Mouse (Mus musculus): ENCODE data around the gene Khdrbs1. TPM values are rescaled to one million over a fixed set of nuclear protein-coding genes. Genes with fewer than 3 reads are reported as not detected.

Khdrbs1 gene
- total and polyA plus RNA-seq, 3 experiments = 11.4 to 41.7 (median 38.1) TPM

DNA sequence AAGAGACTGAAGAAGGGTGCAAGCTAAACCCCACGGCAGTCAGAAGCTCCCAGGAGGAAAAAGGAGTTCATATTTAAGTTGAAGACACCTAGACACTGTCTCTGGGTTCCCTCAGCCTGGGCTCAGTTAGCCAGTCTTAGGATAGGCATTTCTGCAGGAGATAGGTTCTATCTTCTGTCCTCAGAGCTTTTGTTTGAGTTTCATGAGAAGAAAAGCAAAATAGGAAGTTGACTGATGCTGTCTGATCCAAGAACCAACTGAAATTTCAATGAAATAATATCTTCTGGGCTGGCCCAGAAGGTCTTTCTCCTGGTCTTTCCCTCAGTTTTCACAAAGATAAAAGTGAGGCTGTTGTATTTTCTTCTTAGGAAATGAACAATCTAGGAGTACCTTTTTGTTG, 13.4 kb upstream of the Khdrbs1 start:
- WGBS = 61% methylated on average over 1 of the region's 1 CpGs
- Histone ChIP-seq H3K27ac (no peak overlapping the region), H3K4me3 (no peak overlapping the region), H3K27me3 (ENCODE audit: control insufficient read depth, insufficient read depth, low read length) (no peaks in the 10 kb centered on the region), H3K9ac (ENCODE audit: low read depth, low read length) (no peak overlapping the region), H3K79me2 (replicated peaks; ENCODE audit: control insufficient read depth, insufficient read depth, low read length) (no peaks in the 10 kb centered on the region), H3K36me3 (ENCODE audit: control insufficient read depth, insufficient read depth, low read length) (no peaks in the 10 kb centered on the region), H3K4me1 (ENCODE audit: control insufficient read depth, insufficient read depth, low read length) (no peaks in the 10 kb centered on the region)
- no peak for TF ChIP-seq EP300 (IDR thresholded peaks at IDR 0.05; ENCODE audit: insufficient read depth, low read depth, low read length)
- TF ChIP-seq POLR2A (IDR thresholded peaks at IDR 0.05; ENCODE audit: insufficient read depth, low read depth, low read length) = no peak
- TF ChIP-seq CTCF (IDR thresholded peaks at IDR 0.05) = no peak
- intact Hi-C loops (cut with DNase I) = no loop called here
- no peak for DNase-seq

DNA sequence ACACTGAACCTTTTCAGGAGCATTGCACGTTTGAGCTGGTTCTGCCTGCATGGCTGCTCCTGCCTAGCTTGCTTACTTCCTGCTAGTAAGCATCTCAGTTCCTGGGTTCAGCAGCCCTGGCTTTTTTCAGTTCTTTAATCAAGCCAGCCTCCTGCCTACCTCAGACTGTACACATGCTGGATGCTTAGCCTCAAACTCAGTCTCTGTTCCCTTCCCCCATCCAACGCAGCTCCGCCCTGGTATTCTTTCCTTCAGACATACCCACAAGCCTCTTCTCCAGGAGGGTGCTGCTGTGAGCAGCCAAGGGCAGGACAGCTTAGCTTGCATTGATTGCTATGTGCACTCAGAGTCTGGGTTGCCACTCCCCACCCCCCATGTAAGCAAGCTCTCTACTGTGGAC, 12.6 kb upstream of the Khdrbs1 start:
- intact Hi-C loops (cut with DNase I) = no loop called here
- WGBS = 64% methylated on average over 3 of the region's 3 CpGs
- Histone ChIP-seq H3K79me2 (replicated peaks; ENCODE audit: control insufficient read depth, insufficient read depth, low read length) (no peaks in the 10 kb centered on the region), H3K27ac (no peak overlapping the region), H3K4me3 (no peak overlapping the region), H3K9ac (ENCODE audit: low read depth, low read length) (no peak overlapping the region), H3K27me3 (ENCODE audit: control insufficient read depth, insufficient read depth, low read length) (no peaks in the 10 kb centered on the region), H3K4me1 (ENCODE audit: control insufficient read depth, insufficient read depth, low read length) (no peaks in the 10 kb centered on the region), H3K36me3 (ENCODE audit: control insufficient read depth, insufficient read depth, low read length) (no peaks in the 10 kb centered on the region)
- peak in 1 of 2 experiments; percentile 14 for DNase-seq
- TF ChIP-seq CTCF (IDR thresholded peaks at IDR 0.05) (no peak), POLR2A (IDR thresholded peaks at IDR 0.05; ENCODE audit: insufficient read depth, low read depth, low read length) (no peak), EP300 (IDR thresholded peaks at IDR 0.05; ENCODE audit: insufficient read depth, low read depth, low read length) (no peak)

DNA sequence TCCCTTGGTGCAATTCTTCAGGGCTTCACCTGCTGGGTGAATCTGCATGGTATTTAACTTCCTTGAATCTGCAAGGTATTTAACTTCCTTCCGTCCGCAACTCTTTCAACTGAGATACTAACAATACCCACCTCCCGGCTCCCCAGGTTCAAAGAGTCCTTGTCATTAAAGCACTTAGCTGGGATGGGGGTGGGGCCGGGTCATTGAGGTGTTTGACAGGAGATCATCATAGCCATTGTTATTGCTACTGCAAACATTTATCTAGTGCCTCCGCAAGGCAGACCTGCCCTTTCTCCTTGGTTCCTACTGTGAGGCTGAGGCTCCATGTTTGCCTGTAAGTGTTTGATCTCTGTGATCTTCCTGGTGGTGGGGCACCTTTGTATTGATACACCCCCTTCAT, 8.3 kb upstream of the Khdrbs1 start:
- TF ChIP-seq POLR2A (IDR thresholded peaks at IDR 0.05; ENCODE audit: insufficient read depth, low read depth, low read length) (no peak), EP300 (IDR thresholded peaks at IDR 0.05; ENCODE audit: insufficient read depth, low read depth, low read length) (no peak)
- no peak for DNase-seq
- Histone ChIP-seq H3K27ac (no peak overlapping the region), H3K36me3 (ENCODE audit: control insufficient read depth, insufficient read depth, low read length) (no peaks in the 10 kb centered on the region), H3K4me1 (ENCODE audit: control insufficient read depth, insufficient read depth, low read length) (no peaks in the 10 kb centered on the region; the same call in 1 of the 2 replicates), H3K4me3 (no peak overlapping the region), H3K27me3 (ENCODE audit: control insufficient read depth, insufficient read depth, low read length) (no peaks in the 10 kb centered on the region), H3K79me2 (replicated peaks; ENCODE audit: control insufficient read depth, insufficient read depth, low read length) (no peaks in the 10 kb centered on the region), H3K9ac (ENCODE audit: low read depth, low read length) (no peak overlapping the region)
- WGBS = 58% methylated on average over 5 of the region's 5 CpGs
- intact Hi-C loops (cut with DNase I) = no loop called here

DNA sequence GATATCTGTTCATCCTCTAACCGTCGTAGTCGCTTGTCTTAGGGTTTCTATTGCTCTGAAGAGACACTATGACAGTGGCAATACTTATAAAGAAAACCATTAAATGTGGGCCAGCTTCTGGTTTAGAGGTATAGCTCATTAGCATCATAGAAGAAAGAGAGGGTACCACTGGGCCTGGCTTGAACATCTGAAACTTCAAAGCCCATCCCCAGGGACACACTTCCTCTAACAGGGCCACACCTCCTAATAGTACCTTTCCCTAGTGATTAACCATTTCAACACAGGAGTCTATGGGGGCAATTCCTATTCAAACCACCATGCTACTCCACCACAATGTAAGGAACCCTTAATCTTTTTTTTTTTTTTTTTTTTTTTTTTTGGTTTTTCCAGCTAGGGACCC, 4.5 kb upstream of the Khdrbs1 start:
- H3K4me3 ChIP-seq = no peak overlapping the region
- H3K4me1 ChIP-seq (ENCODE audit: control insufficient read depth, insufficient read depth, low read length) = no peaks in the 10 kb centered on the region; the same call in 1 of the 2 replicates
- no peaks in the 10 kb centered on the region for H3K36me3 ChIP-seq (ENCODE audit: control insufficient read depth, insufficient read depth, low read length)
- TF ChIP-seq POLR2A (IDR thresholded peaks at IDR 0.05; ENCODE audit: insufficient read depth, low read depth, low read length) (no peak), CTCF (IDR thresholded peaks at IDR 0.05) (no peak), EP300 (IDR thresholded peaks at IDR 0.05; ENCODE audit: insufficient read depth, low read depth, low read length) (no peak)
- no peak overlapping the region for H3K27ac ChIP-seq
- intact Hi-C loops (cut with DNase I) = no loop called here
- 0 out of 2 replicates have a peak, but pooled peaks cover 2% of the 10 kb centered on the region for H3K79me2 ChIP-seq (replicated peaks; ENCODE audit: control insufficient read depth, insufficient read depth, low read length)
- no peaks in the 10 kb centered on the region for H3K27me3 ChIP-seq (ENCODE audit: control insufficient read depth, insufficient read depth, low read length)
- DNase-seq = no peak
- no peak overlapping the region for H3K9ac ChIP-seq (ENCODE audit: low read depth, low read length)
- 79% methylated on average over 3 of the region's 3 CpGs for WGBS

DNA sequence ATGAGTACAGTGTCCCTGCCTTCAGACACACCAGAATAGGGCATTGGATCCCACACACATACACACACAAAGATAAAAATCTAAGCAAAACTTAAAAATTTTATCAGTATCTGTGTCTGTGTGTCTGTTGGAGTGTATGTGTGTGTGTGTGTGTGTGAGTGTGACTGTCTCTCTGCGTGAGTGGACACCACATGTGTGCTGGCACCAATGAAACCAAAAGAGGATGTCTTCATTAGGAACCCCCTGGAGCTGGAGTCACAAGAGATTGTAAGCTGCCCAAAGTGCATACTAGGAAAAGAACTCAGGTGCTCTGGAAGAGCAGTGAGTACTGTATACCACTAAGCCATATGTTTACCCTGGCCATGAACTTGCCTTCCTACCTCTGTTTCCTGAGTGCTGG, 4.0 kb upstream of the Khdrbs1 start:
- Histone ChIP-seq H3K4me1 (ENCODE audit: control insufficient read depth, insufficient read depth, low read length) (no peaks in the 10 kb centered on the region; the same call in 1 of the 2 replicates), H3K79me2 (replicated peaks; ENCODE audit: control insufficient read depth, insufficient read depth, low read length) (0 out of 2 replicates have a peak, but pooled peaks cover 2% of the 10 kb centered on the region), H3K27ac (no peak overlapping the region), H3K9ac (ENCODE audit: low read depth, low read length) (no peak overlapping the region), H3K36me3 (ENCODE audit: control insufficient read depth, insufficient read depth, low read length) (no peaks in the 10 kb centered on the region), H3K4me3 (no peak overlapping the region), H3K27me3 (ENCODE audit: control insufficient read depth, insufficient read depth, low read length) (no peaks in the 10 kb centered on the region)
- 64% methylated on average over 1 of the region's 1 CpGs for WGBS
- intact Hi-C loops (cut with DNase I) = no loop called here
- TF ChIP-seq EP300 (IDR thresholded peaks at IDR 0.05; ENCODE audit: insufficient read depth, low read depth, low read length) = no peak
- no peak for TF ChIP-seq POLR2A (IDR thresholded peaks at IDR 0.05; ENCODE audit: insufficient read depth, low read depth, low read length)
- no peak for TF ChIP-seq CTCF (IDR thresholded peaks at IDR 0.05)
- DNase-seq = no peak

DNA sequence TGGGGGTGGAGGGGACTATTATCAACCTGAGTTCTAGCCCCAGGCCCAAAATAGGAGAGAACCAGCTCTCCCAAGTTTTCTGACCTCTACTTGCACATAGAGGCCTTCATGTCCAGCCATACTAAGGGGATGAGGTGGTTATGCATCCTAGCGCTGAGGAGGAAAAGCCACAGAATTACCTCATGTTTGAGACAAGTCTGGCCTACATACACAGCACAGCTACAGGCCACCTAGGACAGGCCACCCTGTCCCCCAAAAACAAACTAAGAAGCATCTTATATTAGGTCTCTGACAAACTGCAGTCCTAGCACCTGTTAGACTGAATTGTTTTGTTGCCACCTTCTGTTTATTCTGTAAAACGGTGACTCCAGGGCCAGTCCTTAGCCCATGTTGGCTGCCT, 1.4 kb upstream of the Khdrbs1 start:
- no peaks in the 10 kb centered on the region for H3K27me3 ChIP-seq (ENCODE audit: control insufficient read depth, insufficient read depth, low read length)
- intact Hi-C loops (cut with DNase I) = loop anchor here (2.0 kb wide), 3 partner anchors 47 to 77 kb away; partner anchors contain the start of genes Kpna6 and Tmem39b
- TF ChIP-seq EP300 (IDR thresholded peaks at IDR 0.05; ENCODE audit: insufficient read depth, low read depth, low read length) (no peak), POLR2A (IDR thresholded peaks at IDR 0.05; ENCODE audit: insufficient read depth, low read depth, low read length) (no peak), CTCF (IDR thresholded peaks at IDR 0.05) (no peak)
- DNase-seq = no peak
- WGBS = 56% methylated on average over 2 of the region's 2 CpGs
- H3K4me3 ChIP-seq = no peak overlapping the region
- peak overlapping the region; percentile 87 for H3K27ac ChIP-seq
- no peaks in the 10 kb centered on the region; the same call in 1 of the 2 replicates for H3K4me1 ChIP-seq (ENCODE audit: control insufficient read depth, insufficient read depth, low read length)
- H3K79me2 ChIP-seq (replicated peaks; ENCODE audit: control insufficient read depth, insufficient read depth, low read length) = 0 out of 2 replicates have a peak, but pooled peaks cover 2% of the 10 kb centered on the region
- peaks cover 7% of the 10 kb centered on the region for H3K36me3 ChIP-seq (ENCODE audit: control insufficient read depth, insufficient read depth, low read length)
- no peak overlapping the region for H3K9ac ChIP-seq (ENCODE audit: low read depth, low read length)
